Mouse (Mus musculus) megakaryocyte, adult 5-6 weeks (primary cell): ENCODE data around the gene Vmn1r202. TPM values are rescaled to one million over a fixed set of nuclear protein-coding genes. Genes with fewer than 3 reads are reported as not detected.
"Not testable (repeated sequence)": the region's sequence is repeated elsewhere in the genome, so short reads cannot be mapped to it uniquely, and the experiment has no call there.

Source experiments
- ATAC-seq: 2 replicates; pipeline ENCODE4 v1.8.0; 2016; ENCODE audit warnings: mild to moderate bottlenecking, inconsistent platforms; ENCODE audit not compliant: poor library complexity, severe bottlenecking
- total RNA-seq, 2 experiments: library from RNA; stranded (forward) in 1 of 2; stranded (reverse) in 1 of 2; fragments of 153-499, 151-499 nt in 1 of 2; fragments of 221-1000, 200-1000 nt in 1 of 2; gene quantifications; 2 replicates each; pipeline versions ENCODE4 v1.2.3 to v1.2.4; 2015 to 2017

Gene Vmn1r202
- total RNA-seq (2015) (not detected in 2 replicates), total RNA-seq (2017) (not detected in 2 replicates)

DNA sequence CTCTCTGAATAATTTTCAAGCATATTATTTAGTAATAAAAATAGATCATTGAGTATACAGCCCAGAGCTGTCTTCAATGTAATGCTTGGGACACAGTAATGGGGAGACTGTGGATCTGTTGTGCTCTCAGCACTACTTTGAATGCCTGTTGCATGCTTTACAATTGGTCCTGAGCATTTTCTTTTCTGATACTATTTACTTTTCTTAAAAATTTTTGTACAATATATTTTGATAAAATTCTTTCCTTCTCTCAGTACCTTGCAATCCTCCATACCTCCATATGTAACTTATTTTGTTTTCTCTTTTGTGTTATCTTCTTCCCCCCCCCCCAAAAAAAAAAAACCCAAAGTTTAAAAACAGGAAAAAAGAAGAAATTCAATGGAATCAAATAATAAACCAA is at the start of gene Vmn1r202:
TSS of gene Vmn1r202 (minus strand) at position 101 of the 400 bp plus-strand sequence.
- ATAC-seq: no peak

DNA sequence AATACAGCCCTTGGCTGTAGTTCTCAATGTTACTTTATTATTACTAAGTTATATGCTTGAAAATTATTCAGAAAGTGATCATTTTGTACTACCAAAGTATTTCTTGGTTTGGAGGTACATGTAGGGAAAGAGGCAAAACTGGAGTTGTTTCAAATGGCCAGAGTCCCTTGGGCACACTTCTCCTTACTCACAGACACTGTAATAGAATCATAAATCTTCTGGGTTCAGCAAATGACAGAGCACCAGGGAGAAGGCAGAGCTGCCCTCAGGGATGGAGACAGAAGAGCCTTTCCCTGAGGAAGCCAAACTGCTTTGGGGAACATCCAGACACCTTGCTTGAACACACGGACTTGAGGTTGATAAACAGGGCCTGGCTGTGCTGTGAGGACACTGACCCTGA is 47.7 kb upstream of the Vmn1r202 start, which contains the start of gene Vmn1r204:
TSS of gene Vmn1r204 (plus strand) at position 301 of the 400 bp plus-strand sequence.
- ATAC-seq: not testable (repeated sequence)

DNA sequence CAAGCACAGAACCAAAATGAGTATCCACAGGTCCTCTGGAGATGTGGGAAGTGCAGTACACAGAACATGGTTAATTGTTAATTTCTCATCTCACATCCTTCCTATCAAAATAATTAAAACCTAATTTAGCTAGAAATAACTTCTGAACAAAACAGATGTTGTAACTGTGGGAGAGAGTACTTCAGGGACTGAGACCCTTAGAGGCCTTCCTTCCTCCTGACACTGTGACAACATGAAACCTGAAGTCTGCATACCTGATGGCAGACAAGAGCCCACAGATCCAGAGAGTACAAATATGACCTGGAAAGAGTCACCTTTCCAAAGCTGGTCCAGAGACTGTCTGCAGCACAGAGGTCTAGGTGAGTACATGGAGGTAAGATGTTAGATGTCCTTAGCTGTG is 12.6 kb upstream of the Vmn1r202 start, which contains the start of gene Vmn1r203:
TSS of gene Vmn1r203 (plus strand) at position 301 of the 400 bp plus-strand sequence.
- ATAC-seq: no peak

GRCm38 (mm10) chr13:22502431-22502830 is 2.8 kb downstream of the Vmn1r202 start:
- no peak for ATAC-seq

GRCm38 (mm10) chr13:22471623-22472022 is 33.6 kb downstream of the Vmn1r202 start, which contains the start of gene Vmn1r201:
TSS of gene Vmn1r201 (plus strand) at chr13:22471923.
- no peak for ATAC-seq

DNA sequence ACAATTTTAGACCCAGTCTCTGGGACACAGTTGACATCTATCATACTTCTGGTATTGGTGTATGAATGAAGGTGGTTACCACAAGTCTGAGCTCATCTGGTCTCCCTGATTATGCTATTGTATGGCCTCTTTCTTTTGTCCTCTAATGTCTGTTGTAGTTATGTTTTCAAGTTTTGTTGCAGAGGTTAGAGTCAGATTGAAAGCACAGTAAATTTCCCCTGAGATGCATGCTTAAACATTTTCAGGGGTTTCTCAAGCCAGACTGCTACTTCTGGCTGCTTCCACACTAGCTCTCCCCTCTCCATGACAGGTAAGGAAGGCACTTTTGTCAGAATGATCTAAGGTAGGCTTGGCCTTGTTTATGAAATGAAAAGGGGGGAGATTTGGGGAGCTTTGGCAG is 50.0 kb downstream of the Vmn1r202 start:
- no peak for ATAC-seq

Other genes starting within 250 kb of the Vmn1r202 start
- not detected in 2 replicates for gene Vmn1r195, start 234.9 kb downstream of the Vmn1r202 start, total RNA-seq (2015)
- gene Vmn1r195, start 234.9 kb downstream of the Vmn1r202 start, total RNA-seq (2017): not detected in 2 replicates
- not detected in 2 replicates for gene Vmn1r196, start 215.5 kb downstream of the Vmn1r202 start, total RNA-seq (2015)
- not detected in 2 replicates for gene Vmn1r196, start 215.5 kb downstream of the Vmn1r202 start, total RNA-seq (2017)
- not detected in 2 replicates for gene Vmn1r197, start 180.8 kb downstream of the Vmn1r202 start, total RNA-seq (2015)
- gene Vmn1r197, start 180.8 kb downstream of the Vmn1r202 start, total RNA-seq (2017): not detected in 2 replicates
- gene Vmn1r198, start 155.0 kb downstream of the Vmn1r202 start, total RNA-seq (2015): not detected in 2 replicates
- under 0.01 TPM in 1 of 2 replicates, not detected in the other for gene Vmn1r198, start 155.0 kb downstream of the Vmn1r202 start, total RNA-seq (2017)
- gene Vmn1r199, start 125.6 kb downstream of the Vmn1r202 start, total RNA-seq (2015): not detected in 2 replicates
- not detected in 2 replicates for gene Vmn1r199, start 125.6 kb downstream of the Vmn1r202 start, total RNA-seq (2017)
- not detected in 2 replicates for gene Vmn1r200, start 115.0 kb downstream of the Vmn1r202 start, total RNA-seq (2015)
- gene Vmn1r200, start 115.0 kb downstream of the Vmn1r202 start, total RNA-seq (2017): 0.04 TPM in 1 of 2 replicates, not detected in the other
- gene Vmn1r201, start 33.5 kb downstream of the Vmn1r202 start, total RNA-seq (2015): not detected in 2 replicates
- gene Vmn1r201, start 33.5 kb downstream of the Vmn1r202 start, total RNA-seq (2017): not detected in 2 replicates
- 0.02 TPM in 1 of 2 replicates, not detected in the other for gene Vmn1r203, start 12.7 kb upstream of the Vmn1r202 start, total RNA-seq (2015)
- gene Vmn1r203, start 12.7 kb upstream of the Vmn1r202 start, total RNA-seq (2017): 0.11 TPM in 1 of 2 replicates, not detected in the other
- not detected in 2 replicates for gene Vmn1r204, start 47.8 kb upstream of the Vmn1r202 start, total RNA-seq (2015)
- gene Vmn1r204, start 47.8 kb upstream of the Vmn1r202 start, total RNA-seq (2017): not detected in 2 replicates
- not detected in 2 replicates for gene Vmn1r205, start 87.6 kb upstream of the Vmn1r202 start, total RNA-seq (2015)
- gene Vmn1r205, start 87.6 kb upstream of the Vmn1r202 start, total RNA-seq (2017): not detected in 2 replicates
- gene Vmn1r206, start 118.9 kb upstream of the Vmn1r202 start, total RNA-seq (2015): not detected in 2 replicates
- not detected in 2 replicates for gene Vmn1r206, start 118.9 kb upstream of the Vmn1r202 start, total RNA-seq (2017)
- gene Vmn1r207-ps, start 224.2 kb upstream of the Vmn1r202 start, total RNA-seq (2015): not detected in 2 replicates
- not detected in 2 replicates for gene Vmn1r207-ps, start 224.2 kb upstream of the Vmn1r202 start, total RNA-seq (2017)